Mouse (Mus musculus) brain, embryonic 14.5 days (tissue): Measurements from ENCODE around the gene Auts2.

Experiments
- CTCF ChIP-seq: fragments of 200-500 bp; IDR thresholded peaks from 2 replicates; pipeline ENCODE4 v1.5.1; 2012; ENCODE audit warnings: inconsistent platforms, mild to moderate bottlenecking, moderate library complexity, borderline replicate concordance; ENCODE audit not compliant: insufficient read depth, insufficient read length; ENCODE audit errors: extremely low read depth
- POLR2A ChIP-seq: fragments of 200-500 bp; IDR thresholded peaks from 2 replicates; pipeline ENCODE4 v1.6.1; 2012; ENCODE audit warnings: mild to moderate bottlenecking, inconsistent platforms, borderline replicate concordance; ENCODE audit not compliant: poor library complexity, insufficient read depth, insufficient read length, severe bottlenecking; ENCODE audit errors: extremely low read depth

DNA sequence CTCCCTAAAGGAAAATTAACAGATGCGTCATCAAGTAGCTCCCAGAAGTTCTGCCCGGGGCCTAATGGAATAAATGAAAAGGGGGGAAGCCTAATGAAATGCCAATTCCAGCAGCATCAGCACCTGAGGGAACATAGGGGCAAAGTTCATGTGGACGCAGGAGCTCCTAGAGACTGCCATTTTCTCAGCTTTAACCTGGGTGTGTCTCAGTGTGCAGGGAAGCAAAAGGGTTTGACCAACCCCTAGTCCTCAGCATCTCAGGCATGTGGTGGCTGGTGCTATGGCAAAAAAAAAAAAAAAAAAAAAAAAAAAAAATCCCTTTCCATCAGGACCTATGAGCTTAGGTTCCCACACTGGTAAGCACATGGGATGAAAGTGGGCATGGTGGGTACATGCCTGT lies 948.5 kb downstream of the Auts2 start:
- TF ChIP-seq CTCF: no peak
- TF ChIP-seq POLR2A: no peak
